Mouse (Mus musculus) lung, postnatal 0 days (tissue): ENCODE measurements at regions not wholly inside any gene's neighbourhood (a gene's known extent, or its start where the extent isn't known, plus 50 kb on each side); places are given as distances from the start of the nearest gene placed in this dataset.

Source experiments
- CTCF ChIP-seq: IDR thresholded peaks from 2 replicates; pipeline ENCODE4 v1.5.1; 2016; ENCODE audit warnings: antibody characterized with exemption, mild to moderate bottlenecking
- EP300 ChIP-seq: IDR thresholded peaks from 2 replicates; pipeline ENCODE4 v1.6.1; 2016; ENCODE audit warnings: antibody characterized with exemption, mild to moderate bottlenecking, control low read depth

GRCm38 (mm10) chr1:185519811-185520210, 65.2 kb downstream of the Slc30a10 start:
- TF ChIP-seq CTCF = no peak
- no peak for TF ChIP-seq EP300
